Mouse (Mus musculus) forebrain, embryonic 12.5 days (tissue): ENCODE data around the gene Pak2. TPM values are rescaled to one million over a fixed set of nuclear protein-coding genes. Genes with fewer than 3 reads are reported as not detected.
"Not testable (repeated sequence)": the region's sequence is repeated elsewhere in the genome, so short reads cannot be mapped to it uniquely, and the experiment has no call there.

Source experiments
- ATAC-seq: fragments of 200-750 bp; cut with Nextera tagmentation; 2 replicates; pipeline ENCODE4 v1.8.0; 2017; ENCODE audit warnings: moderate TSS enrichment; ENCODE audit not compliant: low FRiP score
- H3K27ac ChIP-seq: fragments of 300-500 bp; sonication (generic); 2 replicates; pipeline ENCODE4 v1.5.1; 2016; ENCODE audit warnings: mild to moderate bottlenecking
- H3K27me3 ChIP-seq: fragments of 300-500 bp; sonication (generic); 2 replicates; pipeline ENCODE4 v1.6.1; 2016; ENCODE audit warnings: mild to moderate bottlenecking
- H3K36me3 ChIP-seq: fragments of 300-500 bp; sonication (generic); replicated peaks from 2 replicates; pipeline ENCODE4 v1.6.1; 2016; ENCODE audit warnings: mild to moderate bottlenecking
- H3K4me1 ChIP-seq: fragments of 300-500 bp; sonication (generic); 2 replicates; pipeline ENCODE4 v1.6.1; 2016
- H3K4me2 ChIP-seq: fragments of 300-500 bp; sonication (generic); 2 replicates; pipeline ENCODE4 v1.6.1; 2016; ENCODE audit warnings: mild to moderate bottlenecking, moderate library complexity
- H3K4me3 ChIP-seq: fragments of 300-500 bp; sonication (generic); replicated peaks from 2 replicates; pipeline ENCODE4 v1.5.1; 2016; ENCODE audit warnings: mild to moderate bottlenecking
- H3K9ac ChIP-seq: fragments of 300-500 bp; sonication (generic); 2 replicates; pipeline ENCODE4 v1.6.1; 2016; ENCODE audit warnings: mild to moderate bottlenecking
- H3K9me3 ChIP-seq: fragments of 300-500 bp; sonication (generic); 2 replicates; pipeline ENCODE4 v1.6.1; 2016
- WGBS: fragments of 180-500 bp; shearing (Covaris S2); methylation state at CpG from one replicate; pipeline ENCODE4 v1.1.7; 2016; 5-methylcytosine and 5-hydroxymethylcytosine counted together
- polyA plus RNA-seq: library from polyadenylated mRNA; unstranded; fragments of >200 nt; fragmentation: Nextera tagmentation; extraction: Ambion mirVana; gene quantifications from 2 replicates; pipeline ENCODE4 v1.2.1, GENCODE M21; 2016

The Pak2 gene
- polyA plus RNA-seq, 1 experiment from 2014 or later: 57.1 TPM

- Histone ChIP-seq H3K27ac (peak overlapping the region; percentile 97), H3K27me3 (no peaks in the 10 kb centered on the region), H3K4me1 (peaks cover 18% of the 10 kb centered on the region), H3K4me2 (peak overlapping the region; percentile 57), H3K36me3 (peaks cover 9% of the 10 kb centered on the region; the same call in 1 of the 2 replicates), H3K9ac (peak overlapping the region; percentile 98), H3K9me3 (no peaks in the 10 kb centered on the region), H3K4me3 (peak overlapping the region; percentile 97)
- no peak for ATAC-seq
- under 1% methylated on average over 25 of the region's 30 CpGs for WGBS
Observed at GRCm38 (mm10) chr16:32078408-32078990, 643 bp downstream of the Pak2 start.

DNA sequence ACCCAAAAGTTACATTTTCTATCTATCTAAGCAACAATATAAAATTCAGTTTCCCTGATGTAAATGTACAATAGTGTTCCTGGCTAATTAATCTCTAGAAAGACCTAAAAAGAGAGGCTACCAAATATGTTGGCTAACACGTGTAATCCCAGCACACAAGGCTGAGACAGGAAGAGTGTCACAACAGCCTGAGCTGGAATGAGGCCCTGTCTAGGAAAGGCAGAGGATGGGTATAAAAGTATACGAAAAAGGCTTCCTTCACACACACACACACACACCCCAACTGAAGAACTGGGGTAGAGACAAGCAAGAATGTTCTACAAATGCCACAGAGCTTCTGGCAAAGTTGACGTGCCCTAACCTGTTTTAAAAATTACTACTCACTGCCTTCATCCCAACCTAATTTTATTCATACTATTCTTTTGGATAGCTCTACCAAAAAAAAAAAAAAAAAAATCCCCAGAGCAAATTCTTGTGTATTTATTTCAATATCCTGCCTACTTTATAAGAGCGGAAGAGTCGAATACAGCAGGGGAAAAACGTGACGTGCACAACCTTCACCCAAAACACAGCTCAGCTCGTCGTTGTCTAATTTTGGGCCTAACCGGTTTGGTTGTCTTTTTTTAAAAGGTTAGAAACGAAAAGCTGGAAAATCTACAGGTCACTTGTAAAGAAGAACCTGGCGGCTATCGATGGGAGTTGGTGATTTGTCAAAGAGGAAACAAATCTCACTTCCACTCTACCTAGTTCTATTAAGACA is 1.3 kb downstream of the Pak2 start:
- peak overlapping the region; percentile 97 for H3K4me3 ChIP-seq
- no peaks in the 10 kb centered on the region for H3K27me3 ChIP-seq
- H3K4me2 ChIP-seq: peak overlapping the region; percentile 57
- no peaks in the 10 kb centered on the region for H3K9me3 ChIP-seq
- WGBS: 11% methylated on average over 13 of the region's 13 CpGs
- peak overlapping the region; percentile 98 for H3K9ac ChIP-seq
- peaks cover 18% of the 10 kb centered on the region for H3K4me1 ChIP-seq
- peak overlapping the region; percentile 97; the same call in 1 of the 2 replicates for H3K27ac ChIP-seq
- H3K36me3 ChIP-seq: 0 out of 2 replicates have a peak, but pooled peaks cover 6% of the 10 kb centered on the region
- ATAC-seq: no peak

GRCm38 (mm10) chr16:32076406-32076805 is 2.7 kb downstream of the Pak2 start:
- peaks cover 18% of the 10 kb centered on the region for H3K4me1 ChIP-seq
- 0 out of 2 replicates have a peak overlapping the region, but pooled peaks have one; percentile 15 for H3K4me2 ChIP-seq
- no peaks in the 10 kb centered on the region for H3K9me3 ChIP-seq
- H3K27ac ChIP-seq: no peak overlapping the region
- H3K4me3 ChIP-seq: no peak overlapping the region
- no peaks in the 10 kb centered on the region for H3K27me3 ChIP-seq
- no peak for ATAC-seq
- no peak overlapping the region for H3K9ac ChIP-seq
- H3K36me3 ChIP-seq: no peaks in the 10 kb centered on the region
- WGBS: 81% methylated on average over 3 of the region's 3 CpGs

DNA sequence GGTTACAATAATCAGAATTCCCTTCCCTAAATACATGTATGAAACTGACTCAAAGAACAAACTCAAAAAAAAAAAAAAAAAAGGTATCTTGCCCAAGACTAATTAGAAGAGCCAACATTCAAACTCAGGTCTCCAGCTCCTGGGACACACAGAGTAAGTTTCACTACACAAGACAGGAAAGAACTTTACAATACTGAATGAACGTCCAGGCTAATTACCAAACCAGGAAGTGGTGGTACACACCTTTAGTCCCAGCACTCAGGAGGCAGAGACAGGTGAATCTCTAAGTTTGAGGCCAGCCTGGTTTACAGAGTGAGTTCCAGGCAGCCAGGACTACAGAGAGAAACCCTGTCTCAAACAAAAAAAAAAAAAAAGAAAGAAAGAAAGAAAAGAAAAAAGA is 3.4 kb downstream of the Pak2 start:
- ATAC-seq: no peak
- no peaks in the 10 kb centered on the region for H3K36me3 ChIP-seq
- no peaks in the 10 kb centered on the region for H3K9me3 ChIP-seq
- no peak overlapping the region for H3K9ac ChIP-seq
- H3K27me3 ChIP-seq: no peaks in the 10 kb centered on the region
- no peak overlapping the region for H3K27ac ChIP-seq
- H3K4me3 ChIP-seq: no peak overlapping the region
- WGBS: 59% methylated on average over 1 of the region's 1 CpGs
- H3K4me2 ChIP-seq: no peak overlapping the region
- H3K4me1 ChIP-seq: peaks cover 18% of the 10 kb centered on the region

DNA sequence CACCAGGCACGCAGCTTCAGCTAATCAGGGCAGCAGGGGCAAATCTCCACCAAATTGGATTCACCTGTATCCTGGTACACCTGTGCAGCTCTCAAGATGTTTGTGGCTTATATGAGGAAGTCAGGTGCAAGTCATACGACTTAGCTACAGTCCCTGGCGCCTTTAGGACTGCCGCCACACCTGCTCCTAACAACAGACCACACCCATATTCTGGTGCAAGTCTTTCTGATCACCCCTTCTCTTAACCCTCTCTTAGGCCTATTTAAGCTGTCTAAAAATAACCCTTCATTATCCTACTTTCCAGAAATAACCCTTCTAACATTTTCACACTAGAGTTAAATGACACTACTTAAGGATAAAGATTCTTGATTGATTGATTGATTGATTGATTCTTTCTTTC is 9.1 kb downstream of the Pak2 start:
- not testable (repeated sequence) for H3K4me3 ChIP-seq, H3K27me3 ChIP-seq, H3K9ac ChIP-seq, H3K4me2 ChIP-seq, H3K4me1 ChIP-seq, H3K36me3 ChIP-seq, H3K27ac ChIP-seq, ATAC-seq, H3K9me3 ChIP-seq
- 88% methylated on average over 4 of the region's 4 CpGs for WGBS

DNA sequence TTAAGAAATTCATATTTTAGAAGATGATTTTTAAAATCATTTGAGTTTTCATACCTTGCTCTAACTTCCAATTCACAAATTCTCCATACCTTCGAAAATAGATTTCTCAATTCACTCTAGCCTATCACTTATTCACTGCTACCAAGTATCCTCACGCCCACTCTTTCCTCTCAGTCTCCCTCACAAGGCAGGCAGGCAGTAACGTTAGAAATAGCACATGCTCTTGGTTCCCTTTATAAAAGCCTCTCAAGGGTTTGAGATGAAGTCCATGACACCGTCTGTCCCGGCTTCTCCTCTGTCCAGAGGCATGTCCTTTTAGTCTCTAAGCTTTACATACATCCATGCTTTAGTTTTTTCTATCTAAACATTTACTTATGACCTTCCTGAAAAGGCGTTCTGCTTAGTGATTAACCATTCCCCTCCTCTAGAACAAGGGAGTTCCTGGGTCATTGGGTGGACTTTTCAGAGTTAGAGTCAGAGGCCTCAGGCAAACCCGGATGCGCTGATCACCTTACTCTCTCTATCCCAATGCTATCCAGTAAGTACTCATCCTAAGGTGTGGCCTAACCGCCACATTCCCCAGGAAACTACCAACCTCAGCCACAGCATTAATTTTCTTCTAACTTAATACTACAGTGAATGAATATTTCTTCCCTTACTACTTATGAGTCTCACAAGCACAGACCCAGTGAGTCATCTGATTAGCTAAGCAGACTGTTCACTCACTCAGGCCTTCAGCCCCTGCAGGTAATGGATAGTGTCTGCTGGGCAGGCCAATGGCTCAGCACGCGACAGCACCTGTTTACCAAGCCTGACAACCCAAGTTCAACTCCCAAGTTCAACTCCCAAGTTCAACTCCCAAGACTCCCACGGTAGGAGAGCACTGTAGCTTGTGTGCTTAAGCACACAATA is 10.5 kb downstream of the Pak2 start:
- H3K4me1 ChIP-seq: no peaks in the 10 kb centered on the region; the same call in 1 of the 2 replicates
- 85% methylated on average over 12 of the region's 12 CpGs for WGBS
- no peak overlapping the region for H3K27ac ChIP-seq
- no peak overlapping the region for H3K4me2 ChIP-seq
- no peaks in the 10 kb centered on the region for H3K9me3 ChIP-seq
- no peak overlapping the region for H3K9ac ChIP-seq
- no peak for ATAC-seq
- H3K27me3 ChIP-seq: no peaks in the 10 kb centered on the region
- no peak overlapping the region for H3K4me3 ChIP-seq
- no peaks in the 10 kb centered on the region for H3K36me3 ChIP-seq

- no peak for ATAC-seq
- 85% methylated on average over 1 of the region's 1 CpGs for WGBS
Observed at GRCm38 (mm10) chr16:32066899-32067298, 12.2 kb downstream of the Pak2 start.

DNA sequence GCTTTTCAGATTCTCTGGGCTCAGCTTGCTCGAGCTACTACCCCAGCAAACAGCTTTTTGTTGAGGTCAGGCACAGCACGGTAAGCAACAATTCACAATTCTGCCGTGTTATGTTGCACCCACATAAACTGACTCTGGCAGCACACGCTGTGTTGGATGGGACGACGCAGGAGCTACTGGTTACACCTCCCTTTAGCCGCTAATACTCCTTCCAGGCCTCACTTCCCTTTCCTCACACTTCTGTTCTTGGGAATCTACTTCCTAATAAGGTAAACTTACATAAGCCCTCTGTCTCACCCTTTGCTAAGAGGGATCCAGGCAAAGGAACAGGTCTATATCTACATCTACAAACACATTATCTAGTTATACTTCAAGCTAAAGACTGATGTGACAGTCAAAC is 15.2 kb downstream of the Pak2 start:
- H3K36me3 ChIP-seq: no peaks in the 10 kb centered on the region
- H3K27ac ChIP-seq: no peak overlapping the region
- no peak overlapping the region for H3K9ac ChIP-seq
- no peaks in the 10 kb centered on the region; the same call in 1 of the 2 replicates for H3K4me1 ChIP-seq
- no peak overlapping the region for H3K4me3 ChIP-seq
- H3K9me3 ChIP-seq: no peaks in the 10 kb centered on the region
- 90% methylated on average over 7 of the region's 7 CpGs for WGBS
- H3K4me2 ChIP-seq: no peak overlapping the region
- no peak for ATAC-seq
- H3K27me3 ChIP-seq: no peaks in the 10 kb centered on the region

More at GRCm38 (mm10) chr16:32066899-32067298, 12.2 kb downstream of the Pak2 start:
- H3K27ac ChIP-seq: no peak overlapping the region
- H3K9ac ChIP-seq: no peak overlapping the region
- no peaks in the 10 kb centered on the region for H3K36me3 ChIP-seq
- no peak overlapping the region for H3K4me3 ChIP-seq
- no peaks in the 10 kb centered on the region for H3K27me3 ChIP-seq
- H3K4me1 ChIP-seq: no peaks in the 10 kb centered on the region; the same call in 1 of the 2 replicates
- H3K4me2 ChIP-seq: no peak overlapping the region
- H3K9me3 ChIP-seq: no peaks in the 10 kb centered on the region

GRCm38 (mm10) chr16:32062226-32062625 is 16.9 kb downstream of the Pak2 start:
- WGBS: 88% methylated on average over 2 of the region's 2 CpGs
- H3K9me3 ChIP-seq: no peaks in the 10 kb centered on the region

DNA sequence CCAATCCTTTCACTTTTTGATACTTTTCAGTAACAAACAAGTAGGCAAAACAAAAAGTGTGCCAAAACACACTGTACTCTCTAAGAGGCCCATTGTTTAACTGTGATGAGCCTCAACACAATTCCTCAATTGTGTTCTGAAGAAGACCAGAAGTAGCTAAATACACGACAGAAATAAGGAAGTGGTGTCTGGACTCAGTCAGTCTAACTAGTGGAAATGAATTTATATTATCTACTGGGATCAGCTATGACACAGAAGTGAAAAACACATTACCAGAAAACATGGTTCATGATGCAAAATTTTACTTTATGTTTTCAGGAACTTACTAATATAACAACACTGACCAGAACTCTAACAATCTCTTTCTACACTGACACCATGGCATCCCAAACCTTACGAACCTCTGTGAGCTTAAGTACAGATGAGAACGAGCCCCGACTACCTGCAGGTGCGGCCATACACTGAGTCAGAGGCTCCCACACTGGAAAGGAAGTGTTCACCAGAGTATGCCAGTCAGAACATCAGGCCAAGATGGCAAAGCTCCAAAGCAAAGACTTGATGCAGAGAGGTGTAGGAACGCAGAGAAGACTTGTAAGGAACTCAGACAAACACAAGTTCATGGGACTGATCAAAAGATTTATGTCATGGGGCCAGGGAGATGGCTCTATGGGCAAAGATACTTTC is 19.2 kb downstream of the Pak2 start:
- WGBS: 77% methylated on average over 6 of the region's 6 CpGs
- H3K9me3 ChIP-seq: no peaks in the 10 kb centered on the region

More at GRCm38 (mm10) chr16:32062226-32062625, 16.9 kb downstream of the Pak2 start:
- H3K4me1 ChIP-seq: no peaks in the 10 kb centered on the region; the same call in 1 of the 2 replicates
- no peak overlapping the region for H3K27ac ChIP-seq
- H3K4me3 ChIP-seq: no peak overlapping the region
- no peaks in the 10 kb centered on the region for H3K27me3 ChIP-seq
- no peaks in the 10 kb centered on the region for H3K36me3 ChIP-seq
- no peak overlapping the region for H3K4me2 ChIP-seq
- no peak for ATAC-seq
- H3K9ac ChIP-seq: no peak overlapping the region

GRCm38 (mm10) chr16:32058817-32059216 is 20.3 kb downstream of the Pak2 start:
- no peaks in the 10 kb centered on the region for H3K36me3 ChIP-seq
- no peak overlapping the region for H3K4me2 ChIP-seq
- no peaks in the 10 kb centered on the region for H3K27me3 ChIP-seq
- no peak for ATAC-seq
- H3K27ac ChIP-seq: no peak overlapping the region
- no peaks in the 10 kb centered on the region; the same call in 1 of the 2 replicates for H3K4me1 ChIP-seq
- H3K9ac ChIP-seq: no peak overlapping the region
- no peak overlapping the region for H3K4me3 ChIP-seq
- 87% methylated on average over 5 of the region's 5 CpGs for WGBS
- no peaks in the 10 kb centered on the region for H3K9me3 ChIP-seq

More for the DNA sequence above, 19.2 kb downstream of the Pak2 start:
- ATAC-seq: no peak
- Histone ChIP-seq H3K9ac (no peak overlapping the region), H3K4me1 (no peaks in the 10 kb centered on the region; the same call in 1 of the 2 replicates), H3K4me2 (no peak overlapping the region), H3K27ac (no peak overlapping the region), H3K4me3 (no peak overlapping the region), H3K27me3 (no peaks in the 10 kb centered on the region), H3K36me3 (no peaks in the 10 kb centered on the region)
